ENCODE assay signal across 11 mouse cellular contexts in the genomic region with DNA sequence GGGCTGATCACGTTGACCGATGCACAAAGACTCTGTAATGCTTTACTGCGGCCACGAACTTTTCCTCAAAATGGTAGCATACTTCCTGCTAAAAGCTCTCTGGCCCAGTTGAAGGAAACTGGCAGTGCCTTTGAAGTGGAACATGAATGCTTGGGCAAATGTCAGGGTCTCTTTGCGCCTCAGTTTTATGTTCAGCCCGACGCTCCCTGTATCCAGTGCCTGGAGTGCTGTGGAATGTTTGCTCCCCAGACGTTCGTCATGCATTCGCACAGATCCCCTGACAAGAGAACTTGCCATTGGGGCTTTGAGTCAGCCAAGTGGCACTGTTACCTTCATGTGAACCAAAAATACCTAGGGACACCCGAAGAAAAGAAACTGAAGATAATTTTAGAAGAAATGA. TPM values are rescaled to one million over a fixed set of nuclear protein-coding genes. Genes with fewer than 3 reads are reported as not detected.
A peak's percentile ranks its signal among the peaks of the same experiment; 100 is the strongest.
DNase-seq lines count a peak whose midpoint lies in the region; ATAC-seq and TF ChIP-seq lines count a peak whose summit lies in the region.
"Had no signal": no experiment of that assay in that cellular context is flagged by ENCODE, and none has a peak within 500 bp of the region (broad histone marks: within the 10 kb centered on the region; RNA-seq: fewer than 3 reads in every experiment).

No protein-coding gene starts in this region.

- in situ Hi-C loops in CH12.LX (cut with MboI; ENCODE audit: low pct_ligation_motif_present, low pct_unique_long_range_greater_than_20kb, low sequenced_read_pairs) = no loop called here

- no peak overlapping the region for H3K4me3 ChIP-seq in heart, embryonic 11.5 days (ENCODE audit: low read depth, low read length)
- H3K4me3 ChIP-seq in CH12.LX (replicated peaks in 1 of 3; ENCODE audit: low read depth in 2 of 3, low read length in 2 of 3, poor library complexity in 1 of 3) = peak overlapping the region in 2 of 3 experiments; percentile 8 to 47
- H3K4me3 ChIP-seq in embryonic fibroblast, embryonic 13.5 days (ENCODE audit: insufficient read depth, low read length) = peak overlapping the region; percentile 13; the same call in 1 of the 2 replicates
- H3K4me3 ChIP-seq in limb, embryonic 14.5 days (replicated peaks; ENCODE audit: low read length) = 0 out of 2 replicates have a peak overlapping the region, but pooled peaks have one; percentile 8
- H3K4me3 ChIP-seq: heart, adult 2 months; liver, embryonic 15.5 days had no signal

- peaks cover 5% of the 10 kb centered on the region; the same call in 1 of the 2 replicates for H3K36me3 ChIP-seq in heart, embryonic 11.5 days (ENCODE audit: control insufficient read depth, insufficient read depth, low read length)
- H3K36me3 ChIP-seq in CH12.LX (replicated peaks in 1 of 2; ENCODE audit: control insufficient read depth in 1 of 2, insufficient read depth in 1 of 2, low read length in 1 of 2) = peaks cover 0 to 7% of the 10 kb centered on the region in 2 experiments
- H3K36me3 ChIP-seq in limb, embryonic 14.5 days (ENCODE audit: control insufficient read depth, insufficient read depth, low read length) = peaks cover 3% of the 10 kb centered on the region; the same call in 1 of the 2 replicates
- H3K36me3 ChIP-seq: liver, embryonic 15.5 days had no signal

- H3K79me2 ChIP-seq in CH12.LX (replicated peaks; ENCODE audit: control insufficient read depth, extremely low read depth, insufficient read depth, poor library complexity, severe bottlenecking) = peaks cover 37% of the 10 kb centered on the region

- WGBS in heart, embryonic 11.5 days (ENCODE audit: insufficient replicate concordance) = 64% methylated on average over 11 of the region's 11 CpGs
- 55% methylated on average over 11 of the region's 11 CpGs for WGBS in limb, embryonic 14.5 days

- no peak for TF ChIP-seq POLR2A in CH12.LX (IDR thresholded peaks at IDR 0.05; ENCODE audit: low read depth, low read length)
- no peak for TF ChIP-seq POLR2A in embryonic fibroblast, embryonic 13.5 days (IDR thresholded peaks at IDR 0.05; ENCODE audit: low read depth, low read length)
- no peak for TF ChIP-seq POLR2A in limb, embryonic 14.5 days (IDR thresholded peaks at IDR 0.05; ENCODE audit: borderline replicate concordance, extremely low read depth, insufficient read depth, insufficient read length)

- ATAC-seq in heart, embryonic 11.5 days (replicated peaks; ENCODE audit: insufficient number of reproducible peaks, low FRiP score, low TSS enrichment) = no peak
- no peak for ATAC-seq in limb, embryonic 14.5 days (ENCODE audit: low FRiP score, low read depth)

- H3K9ac ChIP-seq in heart, embryonic 11.5 days (ENCODE audit: low read depth, low read length) = no peak overlapping the region
- peak overlapping the region; percentile 45 for H3K9ac ChIP-seq in CH12.LX (ENCODE audit: insufficient read depth, low read depth)
- H3K9ac ChIP-seq in limb, embryonic 14.5 days (ENCODE audit: low read depth, low read length, severe bottlenecking) = no peak overlapping the region
- H3K9ac ChIP-seq: liver, embryonic 15.5 days had no signal

- DNase-seq in heart, postnatal 14 days = no peak
- DNase-seq in CH12.LX (ENCODE audit: extremely low read depth) (no peak), adipocyte (ENCODE audit: low spot score) (no peak)
- no peak for DNase-seq in limb, embryonic 14.5 days (ENCODE audit: low spot score)
- no peak for DNase-seq in retina, postnatal 1 day
- DNase-seq in B cell, adult 2 months = no peak

- TF ChIP-seq CTCF in CH12.LX (conservative IDR thresholded peaks at IDR 0.05 in 1 of 2, IDR thresholded peaks at IDR 0.05 in 1 of 2; ENCODE audit: low read depth in 2 of 2, low read length in 2 of 2) = no peak
- TF ChIP-seq CTCF in embryonic fibroblast, embryonic 13.5 days (IDR thresholded peaks at IDR 0.05; ENCODE audit: borderline replicate concordance, insufficient read depth, low read length) = no peak

- peaks cover 21% of the 10 kb centered on the region for H3K4me1 ChIP-seq in heart, embryonic 11.5 days (ENCODE audit: control insufficient read depth, insufficient read depth, low read length)
- peaks cover 4 to 58% of the 10 kb centered on the region in 2 experiments; a peak in 3 of 4 replicates for H3K4me1 ChIP-seq in CH12.LX (ENCODE audit: control insufficient read depth in 1 of 2, insufficient read depth in 2 of 2)
- peaks cover 16% of the 10 kb centered on the region for H3K4me1 ChIP-seq in embryonic fibroblast, embryonic 13.5 days (ENCODE audit: control insufficient read depth, insufficient read depth, low read length)
- peaks cover 23% of the 10 kb centered on the region for H3K4me1 ChIP-seq in limb, embryonic 14.5 days (ENCODE audit: control insufficient read depth, insufficient read depth, low read length)

- dilution Hi-C loops in CH12.LX (cut with MboI; ENCODE audit: extremely low pct_ligation_motif_present, extremely low pct_unique_long_range_greater_than_20kb, low sequenced_read_pairs) = no loop called here

- H3K27ac ChIP-seq in heart, embryonic 11.5 days (ENCODE audit: low read depth, low read length) = no peak overlapping the region; the same call in 1 of the 2 replicates
- H3K27ac ChIP-seq in CH12.LX (ENCODE audit: insufficient read depth, low read depth) = peak overlapping the region; percentile 72
- H3K27ac ChIP-seq in embryonic fibroblast, embryonic 13.5 days (ENCODE audit: insufficient read depth, low read length) = no peak overlapping the region
- no peak overlapping the region for H3K27ac ChIP-seq in limb, embryonic 14.5 days (replicated peaks; ENCODE audit: low read depth, low read length)
- H3K27ac ChIP-seq: heart, adult 2 months; liver, embryonic 15.5 days had no signal

- no peaks in the 10 kb centered on the region for H3K27me3 ChIP-seq in heart, embryonic 11.5 days (ENCODE audit: control insufficient read depth, insufficient read depth, low read length)
- H3K27me3 ChIP-seq in CH12.LX (replicated peaks) = no peaks in the 10 kb centered on the region
- no peaks in the 10 kb centered on the region for H3K27me3 ChIP-seq in limb, embryonic 14.5 days (ENCODE audit: control insufficient read depth, insufficient read depth, low read length)

- TF ChIP-seq EP300 in CH12.LX (IDR thresholded peaks at IDR 0.05; ENCODE audit: low read length) = no peak

- H3K9me3 ChIP-seq in heart, embryonic 11.5 days (replicated peaks; ENCODE audit: control insufficient read depth, low read length) = no peaks in the 10 kb centered on the region
- H3K9me3 ChIP-seq in CH12.LX (replicated peaks; ENCODE audit: low read length) = no peaks in the 10 kb centered on the region
- no peaks in the 10 kb centered on the region for H3K9me3 ChIP-seq in limb, embryonic 14.5 days (ENCODE audit: control insufficient read depth, low read length)
- H3K9me3 ChIP-seq: G1E; liver, embryonic 15.5 days had no signal

- peak overlapping the region; percentile 33 for H3K4me2 ChIP-seq in heart, embryonic 11.5 days
- H3K4me2 ChIP-seq in CH12.LX (ENCODE audit: insufficient read depth, low read depth, poor library complexity, severe bottlenecking) = peak overlapping the region; percentile 98
- H3K4me2 ChIP-seq in limb, embryonic 14.5 days (replicated peaks; ENCODE audit: low read depth, low read length, severe bottlenecking) = peak overlapping the region; percentile 35
- H3K4me2 ChIP-seq: liver, embryonic 15.5 days had no signal

- TF ChIP-seq RAD21 in CH12.LX (IDR thresholded peaks at IDR 0.05; ENCODE audit: low read depth, low read length) = no peak

- intact Hi-C loops in heart, postnatal 14 days (cut with DNase I) = loop anchor here (5.0 kb wide), 1 partner anchor 39 kb away; no protein-coding TSS in a partner anchor

TF ChIP-seq in CH12.LX, 34 proteins besides CTCF, POLR2A, EP300 and RAD21:
- TF ChIP-seq POLR2AphosphoS2 (IDR thresholded peaks at IDR 0.05; ENCODE audit: low read depth, low read length) (0 out of 2 replicates have a peak, but pooled peaks have one; percentile 47), HCFC1 (IDR thresholded peaks at IDR 0.05; ENCODE audit: low read depth, low read length) (no peak), ZNF384 (IDR thresholded peaks at IDR 0.05; ENCODE audit: low read depth, low read length) (0 out of 2 replicates have a peak, but pooled peaks have one; percentile 26)

RNA-seq across cellular contexts. Expression of a gene that starts 3.1 kb away (rescaled TPM):
- polyA plus RNA-seq in heart, embryonic 11.5 days (2014; fragmentation: Nextera tagmentation; extraction: Ambion mirVana) = 26.3 and 32.4 TPM in 2 replicates
- total RNA-seq in heart, postnatal 14 days (2021) = 10 to 100 TPM; 19.6 to 23.4 TPM
- total RNA-seq in CH12.LX (2012; rRNA removed) = 11.2 and 11.4 TPM in 2 replicates
- 18.9 and 22.4 TPM in 2 replicates for total RNA-seq in CH12.LX (2014; rRNA removed)
- polyA plus RNA-seq in CH12.LX (2012; ENCODE audit: insufficient read length, low read depth) = 11.0 and 11.1 TPM in 2 replicates
- polyA plus RNA-seq in embryonic fibroblast, embryonic 13.5 days (2011; ENCODE audit: insufficient read length, low read depth, missing spikeins) = 50.3 and 62.7 TPM in 2 replicates
- polyA plus RNA-seq in limb, embryonic 14.5 days (2012; rRNA removed) = 13.7 and 14.9 TPM in 2 replicates
- polyA plus RNA-seq in limb, embryonic 14.5 days (2014; fragmentation: Nextera tagmentation; extraction: Ambion mirVana) = 20.6 and 23.2 TPM in 2 replicates

RNA-seq across cellular contexts. Expression of a gene that starts 51.7 kb away (rescaled TPM):
- 5.2 and 6.6 TPM in 2 replicates for polyA plus RNA-seq in heart, embryonic 11.5 days (2014; fragmentation: Nextera tagmentation; extraction: Ambion mirVana)
- total RNA-seq in heart, postnatal 14 days (2021) = 1 to 10 TPM in 1 of 2 experiments, under 1 TPM in 1; 0.83 to 1.9 TPM
- total RNA-seq in CH12.LX (2012; rRNA removed) (not detected in 2 replicates), CH12.LX (2014; rRNA removed) (not detected in 2 replicates)
- not detected in 2 replicates for polyA plus RNA-seq in CH12.LX (2012; ENCODE audit: insufficient read length, low read depth)
- 1.0 TPM in 1 of 2 replicates, not detected in the other for polyA plus RNA-seq in embryonic fibroblast, embryonic 13.5 days (2011; ENCODE audit: insufficient read length, low read depth, missing spikeins)
- 9.2 and 14.0 TPM in 2 replicates for polyA plus RNA-seq in limb, embryonic 14.5 days (2012; rRNA removed)
- polyA plus RNA-seq in limb, embryonic 14.5 days (2014; fragmentation: Nextera tagmentation; extraction: Ambion mirVana) = 10.7 and 13.8 TPM in 2 replicates
- total RNA-seq: G1E had no signal
- polyA plus RNA-seq: G1E had no signal

Comparison
In these comparisons a context has a peak if more than half of its experiments do, and no peak if none do; other contexts are left out.
1. H3K4me2 ChIP-seq: peak in every context shown above with its lines; median percentile 98 in CH12.LX; 35 in limb, embryonic 14.5 days; 33 in heart, embryonic 11.5 days.